Mouse (Mus musculus) heart, embryonic 15.5 days (tissue): ENCODE results near the gene Bivm. TPM values are rescaled to one million over a fixed set of nuclear protein-coding genes. Genes with fewer than 3 reads are reported as not detected.

Experiments
- ATAC-seq: fragments of 200-750 bp; cut with Nextera tagmentation; replicated peaks from 2 replicates; pipeline ENCODE4 v1.8.0; 2017; ENCODE audit warnings: low read depth, moderate TSS enrichment; ENCODE audit not compliant: insufficient number of reproducible peaks, insufficient read depth, low FRiP score
- H3K27ac ChIP-seq: fragments of 300-500 bp; sonication (generic); 2 replicates; pipeline ENCODE4 v1.5.1; 2015; ENCODE audit warnings: mild to moderate bottlenecking, inconsistent platforms
- H3K27me3 ChIP-seq: fragments of 300-500 bp; sonication (generic); 2 replicates; pipeline ENCODE4 v1.6.1; 2015; ENCODE audit warnings: inconsistent platforms
- H3K36me3 ChIP-seq: fragments of 300-500 bp; sonication (generic); 2 replicates; pipeline ENCODE4 v1.6.1; 2015; ENCODE audit warnings: mild to moderate bottlenecking, inconsistent platforms
- H3K4me1 ChIP-seq: fragments of 300-500 bp; sonication (generic); replicated peaks from 2 replicates; pipeline ENCODE4 v1.6.1; 2015; ENCODE audit warnings: inconsistent platforms
- H3K4me2 ChIP-seq: fragments of 300-500 bp; sonication (generic); 2 replicates; pipeline ENCODE4 v1.6.1; 2015; ENCODE audit warnings: inconsistent platforms, mild to moderate bottlenecking, moderate library complexity
- H3K4me3 ChIP-seq: fragments of 300-500 bp; sonication (generic); 2 replicates; pipeline ENCODE4 v1.5.1; 2015; ENCODE audit warnings: mild to moderate bottlenecking, inconsistent platforms
- H3K9ac ChIP-seq: fragments of 300-500 bp; sonication (generic); 2 replicates; pipeline ENCODE4 v1.6.1; 2015; ENCODE audit warnings: mild to moderate bottlenecking, inconsistent platforms
- H3K9me3 ChIP-seq: fragments of 300-500 bp; sonication (generic); replicated peaks from 2 replicates; pipeline ENCODE4 v1.6.1; 2016; ENCODE audit warnings: inconsistent platforms
- polyA plus RNA-seq: library from polyadenylated mRNA; unstranded; fragments of >200 nt; fragmentation: Nextera tagmentation; extraction: Ambion mirVana; gene quantifications from 2 replicates; pipeline ENCODE4 v1.2.1, GENCODE M21; 2015

Bivm gene
- polyA plus RNA-seq, 1 experiment from 2014 or later = 12.2 TPM

- Histone ChIP-seq H3K27me3 (no peaks in the 10 kb centered on the region), H3K9me3 (no peaks in the 10 kb centered on the region), H3K4me3 (no peak overlapping the region), H3K4me1 (no peaks in the 10 kb centered on the region), H3K27ac (no peak overlapping the region), H3K9ac (no peak overlapping the region), H3K36me3 (peaks cover 10% of the 10 kb centered on the region; the same call in 1 of the 2 replicates), H3K4me2 (no peak overlapping the region)
- no peak for ATAC-seq
Observed at GRCm38 (mm10) chr1:44186396-44186795, 67.6 kb downstream of the Bivm start.

Other genes starting within 250 kb of the Bivm start
- 43.9 and 45.1 TPM in 2 replicates for gene Tpp2, start 185.3 kb upstream of the Bivm start, polyA plus RNA-seq
- 0.14 and 0.44 TPM in 2 replicates for gene Mettl21c, start 98.9 kb upstream of the Bivm start, polyA plus RNA-seq
- gene Gm8251, start 57.0 kb upstream of the Bivm start, polyA plus RNA-seq = 0.03 TPM in 1 of 2 replicates, not detected in the other
- 59.8 and 60.3 TPM in 2 replicates for gene Tex30, start 16.5 kb upstream of the Bivm start, polyA plus RNA-seq
- gene Kdelc1, start 149 bp upstream of the Bivm start, polyA plus RNA-seq = 39.1 and 40.8 TPM in 2 replicates
- gene Ercc5, start 28.8 kb downstream of the Bivm start, polyA plus RNA-seq = 11.4 and 14.5 TPM in 2 replicates
- gene Mettl21e, start 100.0 kb downstream of the Bivm start, polyA plus RNA-seq = 0.13 and 0.24 TPM in 2 replicates